Mouse (Mus musculus): Measurements from ENCODE around the gene Idnk. TPM values are rescaled to one million over a fixed set of nuclear protein-coding genes. Genes with fewer than 3 reads are reported as not detected.
A peak's percentile ranks its signal among the peaks of the same experiment; 100 is the strongest.

Idnk gene
- total RNA-seq, 2 experiments from 2014 or later = 28.4 to 34.9 TPM

DNA sequence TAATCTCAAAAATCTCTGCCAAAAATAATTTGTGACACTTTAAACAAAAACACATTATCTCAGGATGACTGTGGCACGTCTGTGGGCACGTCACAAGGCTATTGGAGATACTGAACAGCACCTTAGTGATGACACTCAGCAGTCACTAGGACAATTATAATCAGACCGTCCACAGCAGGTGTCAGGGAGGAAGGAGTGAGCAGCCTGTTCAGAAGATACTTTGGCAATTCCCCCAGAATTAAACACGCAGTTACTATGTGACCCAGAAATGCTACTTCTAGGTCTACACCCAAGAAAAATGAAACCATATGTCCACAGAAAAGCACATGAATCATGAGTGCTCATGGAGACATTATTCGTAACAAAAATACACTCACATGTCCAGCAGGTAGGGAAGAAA lies 53.0 kb downstream of the Idnk start:
- H3K4me3 ChIP-seq = no peak overlapping the region
- no peak for TF ChIP-seq CTCF (conservative IDR thresholded peaks at IDR 0.05)
- no peak for DNase-seq (ENCODE audit: low spot score in 2 of 2)

DNA sequence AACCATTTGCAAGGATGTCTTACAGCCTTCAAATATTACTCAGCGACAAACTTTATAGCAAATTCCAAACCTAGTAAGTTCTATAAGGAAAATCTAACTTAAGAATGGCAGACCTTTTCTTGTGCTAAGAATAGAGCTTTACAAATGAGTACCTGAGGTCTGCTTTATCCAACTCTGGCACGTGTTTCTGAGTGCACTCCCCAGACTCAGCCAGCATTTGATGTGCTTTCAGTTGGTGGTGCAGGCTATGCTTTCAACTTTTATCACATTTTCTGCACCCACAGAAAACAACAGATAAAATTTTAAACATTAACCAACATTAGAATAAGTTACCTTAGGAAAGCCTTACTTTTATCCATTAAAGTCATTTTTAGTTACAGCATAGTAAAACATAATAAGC lies 55.1 kb downstream of the Idnk start:
- H3K4me3 ChIP-seq = no peak overlapping the region
- no peak for DNase-seq (ENCODE audit: low spot score in 2 of 2)
- TF ChIP-seq CTCF (conservative IDR thresholded peaks at IDR 0.05) = no peak
- H3K27ac ChIP-seq = no peak overlapping the region

More for the DNA sequence above, 53.0 kb downstream of the Idnk start:
- no peak overlapping the region for H3K27ac ChIP-seq

DNA sequence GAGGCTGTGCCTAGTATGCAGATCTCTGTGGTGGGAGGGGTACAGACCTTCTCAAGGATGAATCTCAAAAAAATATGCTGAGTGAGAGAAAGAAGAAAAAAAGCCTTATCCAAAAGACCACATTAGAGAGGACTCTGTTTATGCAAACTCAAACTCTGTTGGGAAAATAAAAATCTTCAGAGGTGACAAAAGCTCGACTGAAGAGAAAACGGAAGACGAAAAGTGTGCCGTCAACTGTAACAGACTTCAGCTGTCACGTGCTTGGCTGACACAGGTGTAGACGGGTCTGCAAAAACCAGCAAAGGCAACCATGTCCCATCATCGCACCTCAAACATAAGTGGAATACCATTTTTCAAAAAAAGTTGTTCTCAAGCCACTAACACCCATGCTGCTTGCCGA lies 56.4 kb downstream of the Idnk start:
- no peak for DNase-seq (ENCODE audit: low spot score in 2 of 2)
- H3K4me3 ChIP-seq = peak overlapping the region; percentile 91
- TF ChIP-seq CTCF (conservative IDR thresholded peaks at IDR 0.05) = no peak
- no peak overlapping the region for H3K27ac ChIP-seq

Other genes starting within 250 kb of the Idnk start
- 100 to 1,000 TPM; 179 to 213 TPM for gene Spock1, start 249.3 kb upstream of the Idnk start, total RNA-seq (2021)
- 10 to 100 TPM; 48.3 to 48.4 TPM for gene Klhl3, start 44.1 kb upstream of the Idnk start, total RNA-seq (2021)
- gene Hnrnpa0, start 29.1 kb upstream of the Idnk start, total RNA-seq (2021) = 100 to 1,000 TPM; 120 to 122 TPM
- gene Ubqln1, start 58.0 kb downstream of the Idnk start, total RNA-seq (2021) = 100 to 1,000 TPM; 139 to 143 TPM
- 10 to 100 TPM; 21.6 to 22.0 TPM for gene Gkap1, start 118.0 kb downstream of the Idnk start, total RNA-seq (2021)
- 1 to 10 TPM; 3.3 TPM for gene Kif27, start 201.5 kb downstream of the Idnk start, total RNA-seq (2021)
- 1 to 10 TPM; 6.7 to 7.6 TPM for gene 2210016F16Rik, start 227.6 kb downstream of the Idnk start, total RNA-seq (2021)
- 10 to 100 TPM; 16.8 to 17.9 TPM for gene Rmi1, start 244.6 kb downstream of the Idnk start, total RNA-seq (2021)
- gene Hnrnpk, start 245.7 kb downstream of the Idnk start, total RNA-seq (2021) = 100 to 1,000 TPM; 660 to 681 TPM

Data from layer of hippocampus, adult 2 months (tissue).